ENCODE assay signal across 8 mouse cellular contexts in the genomic region with DNA sequence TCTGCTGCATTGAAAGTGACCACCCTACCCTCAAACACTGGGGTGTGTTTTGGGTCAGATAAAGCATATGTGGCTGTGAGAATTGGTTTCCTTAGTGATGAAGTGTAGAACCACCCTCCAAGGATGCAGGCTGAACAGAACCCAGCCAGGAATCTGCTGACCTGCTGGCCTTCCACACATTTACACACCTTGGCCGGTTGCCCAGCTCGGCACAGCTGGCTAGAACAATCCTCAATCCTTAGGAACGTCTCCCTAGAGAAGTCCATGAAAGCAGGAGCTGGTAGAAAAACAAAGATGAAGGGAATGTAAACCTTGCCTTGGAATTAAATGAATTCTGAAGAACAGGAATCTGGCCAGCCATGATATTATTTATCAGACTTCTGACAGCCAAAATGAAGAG.
DNase-seq lines count a peak whose midpoint lies in the region; ATAC-seq lines count a peak whose summit lies in the region.

No protein-coding gene starts in this region.

- no peak for ATAC-seq in midbrain, embryonic 14.5 days (ENCODE audit: low FRiP score, low TSS enrichment)
- ATAC-seq in midbrain, embryonic 11.5 days (ENCODE audit: low FRiP score), result no peak
- ATAC-seq in forebrain, embryonic 15.5 days (replicated peaks), result no peak

- no peaks in the 10 kb centered on the region for H3K9me3 ChIP-seq in midbrain, embryonic 14.5 days (ENCODE audit: control insufficient read depth, low read length)
- no peaks in the 10 kb centered on the region for H3K9me3 ChIP-seq in midbrain, embryonic 11.5 days (ENCODE audit: control insufficient read depth, low read length)
- no peaks in the 10 kb centered on the region for H3K9me3 ChIP-seq in forebrain, embryonic 15.5 days

- H3K4me3 ChIP-seq in midbrain, embryonic 14.5 days (replicated peaks; ENCODE audit: low read depth, low read length), result no peak overlapping the region
- no peak overlapping the region for H3K4me3 ChIP-seq in midbrain, embryonic 11.5 days (ENCODE audit: low read depth, low read length)
- H3K4me3 ChIP-seq in forebrain, embryonic 15.5 days, result no peak overlapping the region

- no peaks in the 10 kb centered on the region for H3K27me3 ChIP-seq in midbrain, embryonic 14.5 days (ENCODE audit: control insufficient read depth, insufficient read depth, low read length)
- no peaks in the 10 kb centered on the region for H3K27me3 ChIP-seq in midbrain, embryonic 11.5 days (ENCODE audit: control insufficient read depth, insufficient read depth, low read length)
- H3K27me3 ChIP-seq in forebrain, embryonic 15.5 days, result no peaks in the 10 kb centered on the region

- H3K36me3 ChIP-seq in midbrain, embryonic 14.5 days (ENCODE audit: control insufficient read depth, insufficient read depth, low read length), result no peaks in the 10 kb centered on the region
- no peaks in the 10 kb centered on the region for H3K36me3 ChIP-seq in midbrain, embryonic 11.5 days (ENCODE audit: control insufficient read depth, insufficient read depth, low read length)
- no peaks in the 10 kb centered on the region for H3K36me3 ChIP-seq in forebrain, embryonic 15.5 days

- H3K9ac ChIP-seq in midbrain, embryonic 14.5 days (replicated peaks; ENCODE audit: low read length), result no peak overlapping the region
- no peak overlapping the region for H3K9ac ChIP-seq in midbrain, embryonic 11.5 days (ENCODE audit: low read length)
- no peak overlapping the region for H3K9ac ChIP-seq in forebrain, embryonic 15.5 days (replicated peaks)

- no peaks in the 10 kb centered on the region for H3K4me1 ChIP-seq in midbrain, embryonic 14.5 days (ENCODE audit: control insufficient read depth, insufficient read depth, low read length)
- H3K4me1 ChIP-seq in midbrain, embryonic 11.5 days (ENCODE audit: control insufficient read depth, insufficient read depth, low read length), result no peaks in the 10 kb centered on the region
- H3K4me1 ChIP-seq in forebrain, embryonic 15.5 days, result no peaks in the 10 kb centered on the region

- DNase-seq in heart, adult 18-20 months, result peak; percentile 21 to 31
- no peak for DNase-seq in heart, postnatal 25 days (ENCODE audit: low spot score)
- DNase-seq in midbrain, embryonic 14.5 days, result peak; percentile 66
- DNase-seq in midbrain, embryonic 11.5 days (ENCODE audit: low spot score, missing footprints), result no peak
- DNase-seq in gastrocnemius, postnatal 4 days (ENCODE audit: low spot score in 2 of 2), result peak; percentile 50 to 73
- DNase-seq in ovary, postnatal 14 days (ENCODE audit: low spot score), result peak; percentile 17
- DNase-seq in layer of hippocampus, adult 18-20 months (ENCODE audit: low spot score in 2 of 2), result no peak

- intact Hi-C loops in heart, postnatal 25 days (cut with DNase I), result no loop called here

- no peak overlapping the region for H3K4me2 ChIP-seq in midbrain, embryonic 14.5 days (ENCODE audit: low read length)
- no peak overlapping the region for H3K4me2 ChIP-seq in midbrain, embryonic 11.5 days
- H3K4me2 ChIP-seq in forebrain, embryonic 15.5 days (replicated peaks), result no peak overlapping the region

- no peak overlapping the region for H3K27ac ChIP-seq in midbrain, embryonic 14.5 days (replicated peaks; ENCODE audit: low read depth, low read length)
- no peak overlapping the region for H3K27ac ChIP-seq in midbrain, embryonic 11.5 days (ENCODE audit: low read depth, low read length)
- no peak overlapping the region for H3K27ac ChIP-seq in forebrain, embryonic 15.5 days (replicated peaks)

- 38% methylated on average over 3 of the region's 3 CpGs for WGBS in midbrain, embryonic 14.5 days
- 78% methylated on average over 3 of the region's 3 CpGs for WGBS in midbrain, embryonic 11.5 days
- 43% methylated on average over 3 of the region's 3 CpGs for whole genome bisulfite sequencing in forebrain, embryonic 15.5 days

Comparison
In these comparisons a context has a peak if more than half of its experiments do, and no peak if none do; other contexts are left out.
1. DNase-seq: peak in heart, adult 18-20 months (2 of 2), midbrain, embryonic 14.5 days (single experiment), gastrocnemius, postnatal 4 days (2 of 2) and ovary, postnatal 14 days (single experiment); none in heart, postnatal 25 days (single experiment), midbrain, embryonic 11.5 days (single experiment) and layer of hippocampus, adult 18-20 months (0 of 2).